Mouse (Mus musculus): ENCODE measurements at regions not wholly inside any gene's neighbourhood (a gene's known extent, or its start where the extent isn't known, plus 50 kb on each side); places are given as distances from the start of the nearest gene placed in this dataset.

DNA sequence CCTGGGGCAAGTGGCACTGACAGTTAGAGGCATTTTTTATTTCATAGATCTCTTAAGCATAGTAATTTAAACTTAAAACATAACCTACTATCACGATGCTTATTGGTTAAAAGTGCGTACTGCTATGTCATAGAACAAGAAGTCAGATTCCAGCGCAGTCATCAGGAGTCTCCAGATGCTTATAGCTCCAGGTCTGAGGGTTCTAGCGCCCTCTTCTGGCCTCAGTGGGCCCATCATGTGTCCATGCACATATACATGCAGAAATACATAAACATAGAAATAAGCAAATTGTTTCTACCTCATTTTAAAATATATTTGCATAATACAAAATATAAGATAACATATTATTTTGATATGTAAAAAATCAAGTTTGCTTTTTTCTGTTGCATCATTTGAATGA is 1002.8 kb upstream of the Adgrl2 start:
- DNase-seq (ENCODE audit: low spot score in 2 of 2), result no peak

DNA sequence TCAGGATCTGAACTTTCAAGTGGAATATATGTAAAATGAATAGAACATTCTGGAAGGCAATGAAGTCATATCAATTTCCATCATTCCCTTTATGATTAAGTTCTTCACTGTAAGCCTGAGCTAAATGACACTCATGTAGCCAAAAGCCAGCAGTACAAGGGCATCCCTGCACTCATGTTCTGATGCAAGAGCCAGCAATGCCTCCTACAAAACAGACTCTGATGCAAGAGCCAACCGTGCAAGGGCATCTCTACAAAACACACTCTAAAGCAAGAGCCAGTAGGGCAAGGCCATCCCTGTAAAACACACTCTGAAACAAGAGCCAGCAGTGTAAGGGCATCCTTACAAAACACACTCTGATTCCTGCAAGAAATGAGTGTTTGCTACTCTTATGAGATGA is 997.4 kb upstream of the Adgrl2 start:
- no peak for DNase-seq (ENCODE audit: low spot score in 2 of 2)

GRCm38 (mm10) chr3:149956993-149957392 is 966.6 kb upstream of the Adgrl2 start:
- DNase-seq (ENCODE audit: low spot score in 2 of 2), result no peak

GRCm38 (mm10) chr3:149936197-149936596 is 945.8 kb upstream of the Adgrl2 start:
- no peak for DNase-seq (ENCODE audit: low spot score in 2 of 2)

GRCm38 (mm10) chr3:149934832-149935231 is 944.5 kb upstream of the Adgrl2 start:
- DNase-seq (ENCODE audit: low spot score in 2 of 2), result no peak

DNA sequence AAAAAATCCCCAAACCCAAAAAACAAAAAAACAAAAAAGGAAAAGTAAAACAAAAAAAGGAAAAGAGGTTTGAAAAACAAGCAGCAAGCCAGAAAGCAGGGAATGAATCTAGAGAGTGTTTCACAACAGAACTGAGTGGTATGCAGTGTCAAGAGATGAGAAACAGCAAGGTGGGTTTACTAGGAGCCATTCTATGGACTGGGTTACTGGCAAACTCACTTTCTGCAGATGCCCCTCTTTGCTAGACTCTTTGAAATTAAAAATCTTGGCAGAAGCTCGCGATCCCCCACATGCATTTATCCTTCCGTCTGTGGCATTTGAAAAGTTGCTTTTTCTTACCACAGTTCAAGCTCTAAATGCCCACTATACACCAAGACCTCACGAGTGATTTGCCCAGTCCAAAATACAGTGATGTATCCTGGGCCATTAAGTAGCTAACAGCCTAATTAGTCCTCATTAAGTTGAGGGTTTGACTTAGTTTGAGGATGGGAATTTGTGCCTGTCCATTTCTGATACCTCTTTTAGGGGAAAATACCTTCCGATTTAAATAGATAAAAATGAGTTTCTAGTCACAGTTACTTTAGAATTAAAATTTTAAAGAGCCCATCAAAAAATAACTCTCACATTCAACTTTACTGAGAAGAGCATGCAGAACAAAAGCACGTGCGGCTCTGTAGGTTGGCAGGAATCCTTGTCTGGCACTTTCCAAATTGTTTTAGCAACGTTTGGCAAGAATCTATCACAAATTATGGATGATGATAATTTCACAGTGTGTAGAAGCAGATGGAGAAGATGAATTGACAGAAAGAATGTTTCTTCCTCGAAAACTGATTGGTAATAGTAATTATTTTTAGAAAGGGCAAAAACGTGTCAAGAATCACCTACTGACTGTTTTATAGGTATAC is 938.4 kb upstream of the Adgrl2 start:
- DNase-seq (ENCODE audit: low spot score in 2 of 2), result no peak

DNA sequence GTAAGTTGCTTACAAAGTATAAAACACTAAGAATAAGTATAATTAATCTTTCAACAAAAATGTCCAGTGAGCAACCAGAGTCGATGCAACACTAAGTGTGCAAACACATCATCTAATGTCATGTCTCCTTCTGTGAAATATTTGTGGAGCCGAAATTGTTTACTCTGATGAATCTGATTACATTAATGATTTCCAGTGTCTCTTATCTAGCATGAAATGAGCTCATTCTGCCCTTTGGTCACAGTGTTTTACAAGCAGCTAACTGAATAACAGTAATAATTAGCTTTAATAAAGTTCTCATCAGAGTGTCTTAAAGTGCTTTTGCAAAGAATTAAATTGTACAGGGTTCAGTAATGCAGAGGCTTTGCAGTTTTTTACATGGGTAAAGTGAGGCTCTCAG is 929.9 kb upstream of the Adgrl2 start:
- no peak for DNase-seq (ENCODE audit: low spot score in 2 of 2)

DNA sequence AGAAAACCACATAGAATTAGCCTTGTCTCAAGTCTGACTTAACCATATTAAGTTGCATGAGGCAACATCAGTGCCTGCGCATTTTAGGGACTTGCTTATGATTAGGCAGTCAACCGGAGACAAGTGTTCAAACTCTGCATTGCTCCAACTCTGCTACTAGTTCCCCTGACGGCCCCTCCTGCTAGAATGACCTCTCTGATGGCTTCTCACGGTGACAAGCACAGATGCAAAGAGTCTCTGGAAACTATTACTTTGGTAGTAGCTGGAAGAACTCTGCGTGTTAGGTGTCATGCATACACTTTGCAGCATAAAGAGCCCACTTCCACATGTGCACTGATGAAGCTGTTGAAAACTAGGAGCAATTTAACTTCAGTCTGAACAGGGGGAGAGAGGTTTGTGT is 927.8 kb upstream of the Adgrl2 start:
- no peak for DNase-seq (ENCODE audit: low spot score in 2 of 2)

DNA sequence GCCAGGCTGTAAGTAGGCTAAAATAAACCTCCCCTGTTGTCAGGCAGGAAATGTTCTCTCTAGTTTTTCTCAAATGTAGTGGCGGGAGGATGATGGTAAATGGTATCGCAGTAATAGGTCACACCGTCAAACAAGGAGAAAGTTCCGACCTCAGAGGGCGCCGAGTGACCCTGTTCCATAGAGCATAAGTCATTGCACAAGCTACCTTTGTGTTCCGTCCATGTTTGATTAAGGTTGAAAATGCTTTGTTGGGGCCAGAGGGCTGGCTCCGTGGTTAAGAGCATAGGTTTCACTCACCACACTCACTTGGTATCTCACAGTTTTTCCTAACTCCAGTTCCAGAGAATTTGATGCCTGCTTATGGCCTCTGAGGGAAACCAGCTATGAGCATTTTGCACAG is 920.4 kb upstream of the Adgrl2 start:
- DNase-seq (ENCODE audit: low spot score in 2 of 2), result no peak

- no peak for DNase-seq (ENCODE audit: low spot score in 2 of 2)
Measured at GRCm38 (mm10) chr3:149901783-149902182, 911.4 kb upstream of the Adgrl2 start.

DNA sequence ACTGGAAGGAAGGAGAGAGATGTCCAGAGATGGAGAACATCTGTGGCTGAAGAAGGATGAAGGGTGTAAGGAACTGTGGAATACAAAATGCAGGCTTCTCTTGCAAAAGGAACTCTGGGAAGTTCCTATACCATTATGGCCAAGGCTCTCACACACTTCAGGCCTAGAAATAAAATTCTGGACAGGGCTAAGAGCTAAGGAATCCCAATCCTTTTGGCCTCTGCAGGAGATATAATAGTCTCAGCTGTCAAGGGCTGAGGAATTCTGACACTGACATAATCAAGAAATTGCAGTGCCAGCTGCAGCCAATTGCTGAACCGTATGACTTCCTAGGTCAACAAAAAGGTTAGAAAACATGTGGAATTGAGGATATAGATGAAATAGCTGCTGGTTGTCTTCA is 886.2 kb upstream of the Adgrl2 start:
- DNase-seq (ENCODE audit: low spot score in 2 of 2), result no peak

DNA sequence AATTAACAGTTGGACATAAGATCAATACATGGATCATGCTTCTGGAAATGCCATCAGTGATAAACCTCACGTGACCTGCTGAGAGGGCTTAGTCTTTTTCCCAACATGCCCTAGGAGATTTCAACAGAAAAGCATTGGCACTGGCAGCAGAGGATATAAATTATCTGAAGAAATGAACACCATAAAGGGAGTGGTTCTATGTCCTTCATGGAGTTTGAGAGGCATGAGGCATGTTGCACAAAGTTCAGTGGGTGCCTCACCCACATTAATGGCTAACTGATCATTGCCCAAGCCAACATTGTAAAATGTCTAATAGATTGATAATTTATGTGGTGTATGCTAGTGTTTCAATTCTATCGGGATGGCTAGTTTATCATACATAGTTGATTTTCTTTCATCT is 875.6 kb upstream of the Adgrl2 start:
- no peak for DNase-seq (ENCODE audit: low spot score in 2 of 2)

- DNase-seq (ENCODE audit: low spot score in 2 of 2), result no peak
Measured at GRCm38 (mm10) chr3:149846941-149847539, 856.7 kb upstream of the Adgrl2 start.

GRCm38 (mm10) chr3:149845826-149846486 is 855.6 kb upstream of the Adgrl2 start:
- DNase-seq (ENCODE audit: low spot score in 2 of 2), result no peak

GRCm38 (mm10) chr3:149845083-149845825 is 854.9 kb upstream of the Adgrl2 start:
- DNase-seq (ENCODE audit: low spot score in 2 of 2), result peak in 1 of 2 experiments; percentile 13

- no peak for DNase-seq (ENCODE audit: low spot score in 2 of 2)
Measured at GRCm38 (mm10) chr3:149837921-149838320, 847.6 kb upstream of the Adgrl2 start.

- no peak for DNase-seq (ENCODE audit: low spot score in 2 of 2)
Measured at GRCm38 (mm10) chr3:149836467-149837233, 846.3 kb upstream of the Adgrl2 start.

DNA sequence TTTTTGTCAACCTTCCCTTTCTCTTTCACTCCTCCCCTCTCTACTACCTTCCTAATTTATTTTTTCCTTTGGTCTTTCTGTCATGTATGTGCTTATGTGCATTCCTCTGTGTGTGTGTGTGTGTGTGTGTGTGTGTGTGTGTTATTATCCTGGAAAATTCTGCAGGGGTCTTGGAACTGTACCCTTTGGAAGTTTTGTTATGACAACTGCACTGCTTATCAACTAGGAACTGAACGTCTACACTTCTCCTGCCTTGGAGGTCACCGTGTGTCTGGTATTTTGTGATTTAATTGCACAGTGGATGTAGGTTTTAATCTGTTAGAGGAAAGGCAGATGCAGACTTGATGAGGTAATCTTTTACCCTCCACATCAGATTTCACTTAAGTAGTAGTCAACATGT is 836.8 kb upstream of the Adgrl2 start:
- DNase-seq (ENCODE audit: low spot score in 2 of 2), result no peak

DNA sequence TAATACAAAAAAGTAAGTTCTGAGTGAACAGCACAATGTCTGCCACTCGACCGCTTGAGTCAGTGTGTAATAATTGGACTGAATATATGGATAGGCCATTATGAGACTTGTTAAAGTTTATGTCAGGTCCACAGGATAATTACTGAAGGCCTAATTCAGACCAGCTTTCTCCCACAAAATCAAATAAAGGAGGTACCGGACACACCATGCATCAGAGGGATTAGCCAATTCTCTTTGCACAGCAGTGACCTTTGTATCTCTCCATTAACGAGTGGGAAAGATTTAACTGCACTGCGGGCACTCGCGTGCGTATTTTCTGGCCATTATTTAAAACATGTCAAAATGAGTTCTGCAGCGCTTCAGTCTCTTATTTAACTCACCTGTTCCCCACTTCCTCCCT is 836.4 kb upstream of the Adgrl2 start:
- no peak for DNase-seq (ENCODE audit: low spot score in 2 of 2)

DNA sequence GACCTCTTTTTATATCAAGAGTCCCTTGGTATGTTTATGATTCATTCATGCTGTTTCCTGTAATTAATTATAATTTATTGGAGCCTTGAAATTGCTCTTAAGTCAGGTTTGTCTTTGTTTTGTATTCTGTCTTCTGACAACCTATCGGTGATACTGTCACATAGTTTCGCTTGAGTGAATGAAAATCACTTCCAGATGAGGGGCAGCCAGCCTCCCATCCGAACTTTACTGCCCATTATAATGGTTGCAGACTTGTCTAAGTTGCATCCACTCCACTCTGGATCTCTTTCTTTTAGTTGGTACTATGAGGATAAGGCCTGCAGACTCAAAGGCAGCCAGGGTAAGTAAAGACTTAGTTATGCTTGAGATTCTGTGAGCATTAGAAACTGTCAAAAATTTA is 830.3 kb upstream of the Adgrl2 start:
- no peak for DNase-seq (ENCODE audit: low spot score in 2 of 2)

DNA sequence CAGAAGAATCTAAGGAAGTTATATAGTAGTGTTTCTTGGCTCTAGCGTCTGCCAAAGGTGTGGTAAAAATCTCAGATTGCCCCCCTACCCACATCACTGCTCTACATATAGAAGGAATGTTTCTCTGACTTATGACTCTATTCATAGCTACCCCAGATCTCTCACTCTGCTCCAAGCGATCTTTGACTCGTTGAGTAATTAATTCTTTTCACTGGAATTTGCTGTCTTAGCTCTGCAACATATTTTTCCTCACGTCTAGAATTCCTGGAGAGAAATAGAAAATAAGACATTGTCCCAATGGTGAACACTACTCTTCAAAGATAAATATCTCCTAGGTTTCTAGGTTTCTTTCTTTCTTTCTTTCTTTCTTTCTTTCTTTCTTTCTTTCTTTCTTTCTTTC is 829.5 kb upstream of the Adgrl2 start:
- DNase-seq (ENCODE audit: low spot score in 2 of 2), result no peak
